Mouse (Mus musculus) MEL (cell line): ENCODE measurements at regions not wholly inside any gene's neighbourhood (a gene's known extent, or its start where the extent isn't known, plus 50 kb on each side); places are given as distances from the start of the nearest gene placed in this dataset.

Source experiments
- CTCF ChIP-seq, 3 experiments: IDR thresholded peaks in 2 of 3; conservative IDR thresholded peaks in 1 of 3; 2 replicates each; pipeline ENCODE4 v1.5.1; 2011 to 2012; ENCODE audit warnings: low read length in 3 of 3, low read depth in 2 of 3, mild to moderate bottlenecking in 2 of 3, improper control_type of control experiment in 1 of 3, inconsistent platforms in 1 of 3, mixed read lengths in 1 of 3, moderate library complexity in 1 of 3; ENCODE audit not compliant: control insufficient read depth in 1 of 3, insufficient read depth in 1 of 3, poor library complexity in 1 of 3, severe bottlenecking in 1 of 3
- E2F4 ChIP-seq: IDR thresholded peaks from 2 replicates; pipeline ENCODE4 v1.6.1; 2011; ENCODE audit warnings: low read depth, low read length, improper control_type of control experiment, borderline replicate concordance
- EP300 ChIP-seq, 2 experiments: IDR thresholded peaks; 2 replicates each; pipeline ENCODE4 v1.6.1; 2011; ENCODE audit warnings: improper control_type of control experiment in 2 of 2, low read length in 2 of 2, low read depth in 1 of 2, mild to moderate bottlenecking in 1 of 2
- GATA1 ChIP-seq: IDR thresholded peaks from 2 replicates; pipeline ENCODE4 v1.6.1; 2011; ENCODE audit warnings: low read depth, low read length, improper control_type of control experiment
- POLR2A ChIP-seq, 2 experiments: IDR thresholded peaks; 2 replicates each; pipeline ENCODE4 v1.6.1; 2011 to 2012; ENCODE audit warnings: low read length in 2 of 2, mild to moderate bottlenecking in 2 of 2, control low read depth in 1 of 2, improper control_type of control experiment in 1 of 2, low read depth in 1 of 2, moderate library complexity in 1 of 2; ENCODE audit not compliant: control insufficient read depth in 1 of 2, insufficient read depth in 1 of 2, poor library complexity in 1 of 2
- POLR2AphosphoS2 ChIP-seq: IDR thresholded peaks from 2 replicates; pipeline ENCODE4 v1.6.1; 2011; ENCODE audit warnings: low read length, improper control_type of control experiment
- RAD21 ChIP-seq: IDR thresholded peaks from 2 replicates; pipeline ENCODE4 v1.6.1; 2011; ENCODE audit warnings: mild to moderate bottlenecking, low read depth, low read length, improper control_type of control experiment
- TAL1 ChIP-seq: IDR thresholded peaks from 2 replicates; pipeline ENCODE4 v1.6.1; 2012; ENCODE audit warnings: mild to moderate bottlenecking, inconsistent platforms, low read length, moderate library complexity, mixed read lengths
- USF1 ChIP-seq: IDR thresholded peaks from 2 replicates; pipeline ENCODE4 v1.6.1; 2014; ENCODE audit warnings: low read depth, mild to moderate bottlenecking, inconsistent platforms, low read length, improper control_type of control experiment, moderate library complexity
- ZC3H11A ChIP-seq: IDR thresholded peaks from 2 replicates; pipeline ENCODE4 v1.6.1; 2012; ENCODE audit warnings: low read depth, mild to moderate bottlenecking, inconsistent platforms, low read length, improper control_type of control experiment

- TF ChIP-seq CTCF (IDR thresholded peaks at IDR 0.05 in 2 of 3, conservative IDR thresholded peaks at IDR 0.05 in 1 of 3; ENCODE audit: control insufficient read depth in 1 of 3, insufficient read depth in 1 of 3, low read depth in 2 of 3, low read length in 3 of 3, poor library complexity in 1 of 3, severe bottlenecking in 1 of 3) (no peak), POLR2A (IDR thresholded peaks at IDR 0.05; ENCODE audit: control insufficient read depth in 1 of 2, insufficient read depth in 1 of 2, low read depth in 1 of 2, low read length in 2 of 2, poor library complexity in 1 of 2) (no peak), EP300 (IDR thresholded peaks at IDR 0.05; ENCODE audit: low read depth in 1 of 2, low read length in 2 of 2) (no peak), RAD21 (no peak), E2F4 (no peak), USF1 (no peak), POLR2AphosphoS2 (no peak), TAL1 (no peak), GATA1 (no peak), ZC3H11A (no peak)
Observed at GRCm38 (mm10) chr10:16545445-16545844, 1177.6 kb upstream of the Cited2 start.
